Mouse (Mus musculus): ENCODE data around the gene Pnpla5. TPM values are rescaled to one million over a fixed set of nuclear protein-coding genes. Genes with fewer than 3 reads are reported as not detected.

Gene Pnpla5
- polyA plus RNA-seq, 1 experiment from 2014 or later: not detected

GRCm38 (mm10) chr15:84139592-84140005 is 16.6 kb upstream of the Pnpla5 start:
- no peaks in the 10 kb centered on the region for H3K9me3 ChIP-seq (ENCODE audit: control insufficient read depth, low read length)
- no peak for DNase-seq (ENCODE audit: low spot score)
- no peaks in the 10 kb centered on the region for H3K36me3 ChIP-seq (ENCODE audit: control insufficient read depth, insufficient read depth, low read length)
- H3K4me2 ChIP-seq (replicated peaks; ENCODE audit: low read depth): no peak overlapping the region
- 73% methylated on average over 5 of the region's 5 CpGs for WGBS
- no peaks in the 10 kb centered on the region for H3K27me3 ChIP-seq (ENCODE audit: control insufficient read depth, insufficient read depth, low read length)
- no peak for TF ChIP-seq CTCF (IDR thresholded peaks at IDR 0.05; ENCODE audit: low read depth)
- TF ChIP-seq EP300 (optimal IDR thresholded peaks at IDR 0.05): no peak
- no peak overlapping the region for H3K4me3 ChIP-seq (ENCODE audit: low read depth, low read length)
- H3K9ac ChIP-seq (ENCODE audit: low read length): no peak overlapping the region
- no peak overlapping the region for H3K27ac ChIP-seq (replicated peaks)
- no peaks in the 10 kb centered on the region for H3K4me1 ChIP-seq (replicated peaks; ENCODE audit: control insufficient read depth, insufficient read depth)
- no peak for ATAC-seq (ENCODE audit: low FRiP score, low TSS enrichment)

GRCm38 (mm10) chr15:84136473-84137415 is 13.8 kb upstream of the Pnpla5 start:
- H3K4me2 ChIP-seq (replicated peaks; ENCODE audit: low read depth): no peak overlapping the region
- no peak overlapping the region for H3K27ac ChIP-seq (replicated peaks)
- no peak for DNase-seq (ENCODE audit: low spot score)
- H3K4me1 ChIP-seq (replicated peaks; ENCODE audit: control insufficient read depth, insufficient read depth): no peaks in the 10 kb centered on the region
- WGBS: 39% methylated on average over 12 of the region's 12 CpGs
- H3K36me3 ChIP-seq (ENCODE audit: control insufficient read depth, insufficient read depth, low read length): no peaks in the 10 kb centered on the region
- H3K4me3 ChIP-seq (ENCODE audit: low read depth, low read length): no peak overlapping the region
- no peaks in the 10 kb centered on the region for H3K9me3 ChIP-seq (ENCODE audit: control insufficient read depth, low read length)
- no peak overlapping the region for H3K9ac ChIP-seq (ENCODE audit: low read length)
- H3K27me3 ChIP-seq (ENCODE audit: control insufficient read depth, insufficient read depth, low read length): no peaks in the 10 kb centered on the region
- TF ChIP-seq EP300 (optimal IDR thresholded peaks at IDR 0.05) (no peak), CTCF (IDR thresholded peaks at IDR 0.05; ENCODE audit: low read depth) (no peak)
- no peak for ATAC-seq (ENCODE audit: low FRiP score, low TSS enrichment)

- no peaks in the 10 kb centered on the region for H3K27me3 ChIP-seq (ENCODE audit: control insufficient read depth, insufficient read depth, low read length)
- TF ChIP-seq EP300 (optimal IDR thresholded peaks at IDR 0.05) (no peak), CTCF (IDR thresholded peaks at IDR 0.05; ENCODE audit: low read depth) (peak; percentile 71)
- ATAC-seq (ENCODE audit: low FRiP score, low TSS enrichment) (no peak), DNase-seq (ENCODE audit: low spot score) (peak; percentile 39)
- H3K4me1 ChIP-seq (replicated peaks; ENCODE audit: control insufficient read depth, insufficient read depth): no peaks in the 10 kb centered on the region
- no peak overlapping the region for H3K4me2 ChIP-seq (replicated peaks; ENCODE audit: low read depth)
- no peak overlapping the region for H3K4me3 ChIP-seq (ENCODE audit: low read depth, low read length)
- H3K36me3 ChIP-seq (ENCODE audit: control insufficient read depth, insufficient read depth, low read length): no peaks in the 10 kb centered on the region
- H3K9me3 ChIP-seq (ENCODE audit: control insufficient read depth, low read length): no peaks in the 10 kb centered on the region
- H3K27ac ChIP-seq (replicated peaks): no peak overlapping the region
- 79% methylated on average over 5 of the region's 5 CpGs for WGBS
- H3K9ac ChIP-seq (ENCODE audit: low read length): no peak overlapping the region
These were observed 12.5 kb upstream of the Pnpla5 start for GRCm38 (mm10) chr15:84135472-84135871.

GRCm38 (mm10) chr15:84133440-84133839 is 10.5 kb upstream of the Pnpla5 start:
- Histone ChIP-seq H3K27me3 (ENCODE audit: control insufficient read depth, insufficient read depth, low read length) (no peaks in the 10 kb centered on the region), H3K4me3 (ENCODE audit: low read depth, low read length) (no peak overlapping the region), H3K9me3 (ENCODE audit: control insufficient read depth, low read length) (no peaks in the 10 kb centered on the region), H3K4me2 (replicated peaks; ENCODE audit: low read depth) (no peak overlapping the region), H3K36me3 (ENCODE audit: control insufficient read depth, insufficient read depth, low read length) (no peaks in the 10 kb centered on the region), H3K4me1 (replicated peaks; ENCODE audit: control insufficient read depth, insufficient read depth) (no peaks in the 10 kb centered on the region), H3K9ac (ENCODE audit: low read length) (no peak overlapping the region), H3K27ac (replicated peaks) (no peak overlapping the region)
- no peak for TF ChIP-seq CTCF (IDR thresholded peaks at IDR 0.05; ENCODE audit: low read depth)
- TF ChIP-seq EP300 (optimal IDR thresholded peaks at IDR 0.05): no peak
- 63% methylated on average over 4 of the region's 4 CpGs for WGBS
- DNase-seq (ENCODE audit: low spot score) (no peak), ATAC-seq (ENCODE audit: low FRiP score, low TSS enrichment) (no peak)

GRCm38 (mm10) chr15:84131971-84132370 is 9.0 kb upstream of the Pnpla5 start:
- Histone ChIP-seq H3K27me3 (ENCODE audit: control insufficient read depth, insufficient read depth, low read length) (no peaks in the 10 kb centered on the region), H3K4me2 (replicated peaks; ENCODE audit: low read depth) (no peak overlapping the region), H3K4me1 (replicated peaks; ENCODE audit: control insufficient read depth, insufficient read depth) (no peaks in the 10 kb centered on the region), H3K27ac (replicated peaks) (no peak overlapping the region), H3K9me3 (ENCODE audit: control insufficient read depth, low read length) (no peaks in the 10 kb centered on the region), H3K4me3 (ENCODE audit: low read depth, low read length) (no peak overlapping the region), H3K36me3 (ENCODE audit: control insufficient read depth, insufficient read depth, low read length) (no peaks in the 10 kb centered on the region), H3K9ac (ENCODE audit: low read length) (no peak overlapping the region)
- TF ChIP-seq CTCF (IDR thresholded peaks at IDR 0.05; ENCODE audit: low read depth): no peak
- no peak for TF ChIP-seq EP300 (optimal IDR thresholded peaks at IDR 0.05)
- ATAC-seq (ENCODE audit: low FRiP score, low TSS enrichment): no peak
- no peak for DNase-seq (ENCODE audit: low spot score)
- 90% methylated on average over 7 of the region's 7 CpGs for WGBS
